Mouse (Mus musculus) adrenal gland, adult 18-20 months (tissue): ENCODE results near the gene Twf2. TPM values are rescaled to one million over a fixed set of nuclear protein-coding genes. Genes with fewer than 3 reads are reported as not detected.
A peak's percentile ranks its signal among the peaks of the same experiment; 100 is the strongest.

Experiments
- DNase-seq, 2 experiments: peaks; one replicate each; pipeline ENCODE4 v3.0.0; 2021 to 2022; ENCODE audit warnings: low spot score in 2 of 2
- microRNA-seq, 2 experiments: library from miRNA; unstranded; fragments of <30 nt; microRNA quantifications; one replicate each; pipeline ENCODE4 v1.2.0; 2021; ENCODE audit warnings: borderline number of aligned reads in 2 of 2
- total RNA-seq, 2 experiments: library from RNA; stranded (reverse); gene quantifications; 1 replicate in 1 of 2; 2 replicates in 1 of 2; pipeline ENCODE4 v1.2.3; 2021

Gene Twf2
- total RNA-seq, 2 experiments from 2014 or later, result 41.1 to 78.7 TPM

- DNase-seq, result no peak
Observed at GRCm38 (mm10) chr9:106236156-106236817, 33.4 kb downstream of the Twf2 start.

DNA sequence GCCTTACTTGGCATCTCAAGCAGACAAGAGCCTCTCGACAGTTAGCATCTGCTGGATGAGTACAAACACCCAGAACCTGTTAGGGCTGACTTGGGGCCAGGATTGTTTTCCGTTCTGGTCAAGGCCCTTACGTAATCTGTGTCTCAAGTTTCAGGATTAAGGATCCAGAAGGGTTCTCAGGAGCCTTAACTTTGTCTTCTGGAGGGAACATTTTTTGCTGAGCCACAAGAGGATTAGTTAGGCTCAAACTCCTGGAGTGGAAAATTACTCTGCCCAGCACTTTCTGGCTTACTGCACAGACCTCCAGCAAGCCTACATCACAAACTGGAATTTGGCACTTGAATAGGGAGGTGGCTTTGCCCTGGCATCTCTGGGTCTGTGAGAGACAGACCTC is 33.9 kb downstream of the Twf2 start:
- no peak for DNase-seq

DNA sequence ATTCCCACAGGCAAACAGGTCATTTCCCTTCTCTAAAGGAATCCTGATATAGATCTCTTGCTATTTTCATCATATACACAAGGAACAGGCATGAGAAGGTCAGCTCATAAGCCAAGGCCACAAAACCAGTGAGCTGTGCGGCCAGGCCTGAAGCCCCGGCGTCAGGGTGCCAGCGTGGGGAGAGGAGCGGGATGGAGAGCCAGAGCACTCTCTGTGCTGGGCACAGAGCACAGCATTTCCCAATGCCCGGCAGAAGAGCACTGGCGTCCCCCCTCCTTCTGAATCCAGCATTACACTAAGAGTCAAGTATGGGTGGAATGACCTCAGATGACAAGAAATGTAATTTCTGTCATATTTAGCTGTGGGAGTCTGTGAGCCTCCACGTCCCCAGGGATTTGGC is 34.5 kb downstream of the Twf2 start:
- no peak for DNase-seq

DNA sequence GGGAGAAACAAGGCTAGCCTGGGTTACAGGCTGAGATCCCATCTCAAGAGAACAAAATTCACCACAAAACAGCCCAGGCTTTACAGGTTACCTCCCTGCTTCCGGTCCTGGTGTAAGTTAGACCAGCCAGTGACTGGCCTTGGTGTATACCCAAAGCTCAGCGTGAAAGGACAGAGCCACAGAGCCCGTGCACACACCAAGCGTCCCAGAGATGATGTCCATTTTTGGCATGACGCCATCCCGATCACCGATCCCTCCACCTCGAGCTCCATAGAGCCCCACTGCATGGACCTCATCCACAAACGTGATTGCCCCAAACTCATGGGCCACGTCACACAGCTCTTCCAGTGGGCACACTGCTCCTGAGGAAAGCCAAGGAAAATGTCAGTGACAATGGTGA is 35.0 kb downstream of the Twf2 start:
- DNase-seq, result no peak

- DNase-seq, result no peak
Observed at GRCm38 (mm10) chr9:106241541-106242164, 38.7 kb downstream of the Twf2 start.

DNA sequence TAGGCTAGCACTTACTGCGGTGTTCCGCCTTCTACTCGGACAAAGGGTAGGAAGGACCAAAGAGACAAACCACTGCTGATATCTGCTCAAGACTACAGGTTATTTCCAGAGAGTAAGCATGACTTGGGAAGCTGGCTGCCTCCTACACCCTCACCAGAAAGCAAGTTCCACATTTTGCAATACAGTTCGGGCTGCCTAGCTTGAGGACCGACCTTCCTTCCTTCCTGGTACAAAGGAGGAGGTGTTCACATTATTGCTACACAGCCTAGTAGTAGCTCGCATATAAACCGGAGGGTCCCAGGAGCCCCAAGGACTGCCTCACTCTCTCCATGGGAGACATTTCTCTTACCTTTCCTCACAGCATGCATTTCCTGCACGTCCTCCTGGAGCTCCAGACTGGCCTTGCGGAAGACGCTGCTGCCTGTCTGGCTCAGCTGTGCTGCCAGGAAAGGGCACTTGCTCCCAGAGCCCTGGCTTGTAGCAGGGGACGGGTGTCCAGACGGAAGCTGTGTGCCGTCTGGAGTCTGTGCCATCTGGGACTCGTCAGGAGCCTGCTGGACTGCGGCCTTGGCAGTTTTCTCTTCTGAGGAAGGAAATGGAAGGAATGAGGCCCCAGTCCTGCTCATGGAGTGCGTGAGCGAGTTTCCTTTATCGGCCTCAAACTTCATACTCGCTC is 40.0 kb downstream of the Twf2 start:
- DNase-seq, result peak in 1 of 2 experiments; percentile 53

- no peak for DNase-seq
Observed at GRCm38 (mm10) chr9:106249550-106249949, 46.6 kb downstream of the Twf2 start.

- DNase-seq, result no peak
Observed at GRCm38 (mm10) chr9:106250245-106250644, 47.3 kb downstream of the Twf2 start.

DNA sequence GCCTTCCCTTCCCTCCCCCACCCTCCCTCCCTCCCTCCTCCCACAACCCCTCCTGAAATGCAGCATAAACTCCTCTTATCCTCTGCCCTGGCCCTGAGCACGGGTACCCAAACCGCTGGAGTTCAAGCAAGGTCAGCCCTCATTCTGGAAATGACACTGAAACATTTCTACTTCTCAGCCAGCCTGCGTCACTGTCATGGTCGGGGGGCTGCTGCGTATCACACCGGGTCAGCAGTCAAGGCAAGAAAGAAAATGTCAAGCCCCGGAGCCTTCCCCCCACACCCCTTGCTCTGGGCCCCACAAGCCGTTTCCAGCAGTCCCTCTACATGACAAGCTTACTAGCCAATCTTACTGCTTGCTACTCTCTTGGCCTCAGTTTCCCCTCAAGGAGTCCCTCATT is 48.2 kb downstream of the Twf2 start:
- DNase-seq, result no peak

GRCm38 (mm10) chr9:106254001-106254400 is 51.1 kb downstream of the Twf2 start:
- DNase-seq, result no peak

GRCm38 (mm10) chr9:106258412-106258811 is 55.5 kb downstream of the Twf2 start:
- no peak for DNase-seq

DNA sequence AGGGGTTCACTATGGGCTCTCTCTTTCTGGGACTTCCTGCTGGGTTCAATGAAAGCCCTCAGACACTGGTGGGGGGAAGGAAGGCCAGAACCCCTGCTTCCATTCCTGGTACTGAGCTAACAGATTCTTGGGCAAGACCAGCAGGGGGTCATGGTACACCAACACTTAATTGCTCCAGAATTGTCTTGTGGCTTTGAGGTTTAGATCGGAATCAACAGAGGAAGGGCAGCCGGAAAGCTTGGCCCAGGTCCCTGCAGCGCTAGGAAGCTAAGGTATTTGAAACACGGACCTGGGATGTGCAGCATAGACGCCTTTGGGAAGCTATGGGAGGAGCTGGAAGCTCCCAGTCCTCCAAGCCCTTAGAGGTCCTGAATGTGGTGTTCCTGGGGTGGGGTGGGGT is 56.1 kb downstream of the Twf2 start:
- DNase-seq, result no peak

DNA sequence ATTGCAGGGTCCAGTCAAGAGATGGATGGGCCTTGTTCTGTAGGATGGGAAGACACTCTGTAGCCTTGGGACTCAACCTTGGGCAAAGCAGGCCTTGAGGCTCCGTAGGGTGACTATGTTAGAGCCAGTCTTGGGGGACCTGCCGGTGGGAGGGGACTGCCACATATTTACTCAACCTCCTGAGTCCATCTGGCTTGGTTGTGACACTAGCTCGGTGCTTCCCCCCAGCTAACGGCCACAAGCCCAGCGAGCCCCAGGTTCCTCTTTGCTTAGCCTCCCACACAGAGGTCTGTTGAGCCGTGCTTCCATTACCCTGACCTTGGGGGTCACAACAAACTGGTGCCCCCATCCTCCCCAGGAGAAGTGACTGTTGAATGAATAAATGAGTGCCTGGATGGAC is 58.1 kb downstream of the Twf2 start:
- DNase-seq, result no peak

GRCm38 (mm10) chr9:106261491-106261890 is 58.6 kb downstream of the Twf2 start:
- no peak for DNase-seq

- no peak for DNase-seq
Observed at GRCm38 (mm10) chr9:106262075-106262474, 59.2 kb downstream of the Twf2 start.

DNA sequence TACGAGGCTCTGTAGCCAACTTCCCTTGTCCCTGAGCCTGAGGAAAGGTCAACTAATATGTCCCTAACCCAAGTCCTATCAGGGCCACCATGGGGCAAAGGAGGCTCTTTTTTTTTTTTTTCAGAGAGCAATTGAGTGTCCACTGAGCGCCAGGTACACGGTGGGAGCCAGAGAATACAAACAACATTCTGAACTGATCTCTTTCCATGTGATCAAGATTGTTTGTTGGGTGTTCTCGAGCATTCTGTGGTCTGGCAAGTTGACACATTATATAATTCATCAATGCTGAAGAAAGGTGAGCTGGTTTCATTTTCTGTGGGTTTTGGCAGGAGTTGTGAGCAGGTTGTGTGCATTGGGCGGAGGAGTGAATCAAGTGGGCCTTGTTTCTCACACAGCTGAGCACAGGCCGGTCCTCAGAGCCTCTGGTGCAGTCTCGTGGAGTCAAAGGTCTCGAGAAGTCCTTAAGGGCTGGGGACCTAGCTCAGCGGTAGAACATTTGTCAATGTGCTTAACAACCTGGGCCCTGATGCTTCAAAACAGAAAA is 60.5 kb downstream of the Twf2 start:
- no peak for DNase-seq

Small RNA genes within 50 kb of the gene (microRNA-seq; reads per million reads assigned to microRNA genes)
- gene Mir135a-1 (0 reads per million in 2 experiments), gene Mirlet7g (80,621 to 98,629 reads per million in 2 experiments)

Other genes starting within 250 kb of the Twf2 start
- gene Col6a5, start 242.5 kb upstream of the Twf2 start, total RNA-seq, result 1 to 10 TPM; 1.8 to 5.1 TPM
- gene Col6a4, start 106.3 kb upstream of the Twf2 start, total RNA-seq, result under 1 TPM; 0.10 to 0.30 TPM
- gene Glyctk, start 45.0 kb upstream of the Twf2 start, total RNA-seq, result 1 to 10 TPM; 1.9 to 2.7 TPM
- gene Wdr82, start 32.2 kb upstream of the Twf2 start, total RNA-seq, result 10 to 100 TPM; 73.7 to 81.6 TPM
- 100 to 1,000 TPM; 105 to 110 TPM for gene Ppm1m, start 3.4 kb upstream of the Twf2 start, total RNA-seq
- under 1 TPM; 0.63 to 0.83 TPM for gene Tlr9, start 19.5 kb downstream of the Twf2 start, total RNA-seq
- gene Alas1, start 45.5 kb downstream of the Twf2 start, total RNA-seq, result 1,000 to 10,000 TPM; 1,196 to 1,991 TPM
- gene Poc1a, start 78.0 kb downstream of the Twf2 start, total RNA-seq, result 1 to 10 TPM; 3.2 to 4.3 TPM
- 10 to 100 TPM; 11.8 to 22.2 TPM for gene Dusp7, start 165.5 kb downstream of the Twf2 start, total RNA-seq
- gene Rpl29, start 226.3 kb downstream of the Twf2 start, total RNA-seq, result 100 to 1,000 TPM; 339 to 377 TPM
- 10 to 100 TPM; 13.9 to 14.9 TPM for gene Acy1, start 235.2 kb downstream of the Twf2 start, total RNA-seq
- 10 to 100 TPM; 29.6 to 43.4 TPM for gene Abhd14b, start 244.4 kb downstream of the Twf2 start, total RNA-seq
- 10 to 100 TPM; 18.3 to 21.3 TPM for gene Abhd14a, start 244.6 kb downstream of the Twf2 start, total RNA-seq